Mouse (Mus musculus): ENCODE results near the gene Sap30. TPM values are rescaled to one million over a fixed set of nuclear protein-coding genes. Genes with fewer than 3 reads are reported as not detected.

Sap30 gene
- polyA plus RNA-seq, 1 experiment from 2014 or later = 37.7 TPM

GRCm38 (mm10) chr8:57489366-57489765 is 1.7 kb upstream of the Sap30 start:
- 100% methylated on average over 1 of the region's 1 CpGs for WGBS
- Histone ChIP-seq H3K27ac (no peak overlapping the region), H3K4me1 (replicated peaks) (0 out of 2 replicates have a peak, but pooled peaks cover 3% of the 10 kb centered on the region), H3K9ac (no peak overlapping the region), H3K9me3 (no peaks in the 10 kb centered on the region), H3K36me3 (no peaks in the 10 kb centered on the region), H3K4me2 (replicated peaks) (no peak overlapping the region), H3K27me3 (replicated peaks) (no peaks in the 10 kb centered on the region), H3K4me3 (replicated peaks) (no peak overlapping the region)
- ATAC-seq = no peak

DNA sequence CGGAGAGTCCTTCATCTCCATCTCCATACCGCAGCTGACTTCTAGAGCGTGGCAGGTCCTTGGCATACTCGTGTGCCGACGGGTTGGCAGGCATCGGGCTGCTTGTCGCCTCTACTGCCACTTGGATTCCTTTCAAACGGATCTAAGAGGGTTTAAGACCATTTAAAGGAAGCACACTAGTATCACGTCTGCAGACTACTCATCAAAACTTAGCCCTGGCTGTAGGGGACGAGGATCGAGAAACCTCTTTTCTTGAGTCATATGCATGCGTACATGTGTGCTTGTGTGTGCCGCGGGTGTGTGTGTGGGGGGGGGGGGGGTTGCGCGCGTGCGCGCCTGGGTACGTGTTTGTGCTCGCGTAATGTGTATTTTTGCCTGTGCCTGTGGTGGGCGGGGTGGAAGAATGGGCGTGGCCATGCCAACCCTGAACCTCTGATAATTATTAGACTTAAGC is 679 bp upstream of the Sap30 start:
- Histone ChIP-seq H3K4me1 (replicated peaks) (0 out of 2 replicates have a peak, but pooled peaks cover 3% of the 10 kb centered on the region), H3K27me3 (replicated peaks) (no peaks in the 10 kb centered on the region), H3K9me3 (no peaks in the 10 kb centered on the region), H3K9ac (peak overlapping the region; percentile 56), H3K36me3 (no peaks in the 10 kb centered on the region), H3K4me3 (replicated peaks) (peak overlapping the region; percentile 94), H3K27ac (peak overlapping the region; percentile 81), H3K4me2 (replicated peaks) (peak overlapping the region; percentile 87)
- ATAC-seq = peak; percentile 39
- WGBS = 0% methylated on average over 25 of the region's 25 CpGs

- Histone ChIP-seq H3K27ac (peak overlapping the region; percentile 95), H3K9me3 (no peaks in the 10 kb centered on the region), H3K9ac (peak overlapping the region; percentile 82), H3K4me2 (replicated peaks) (peak overlapping the region; percentile 69), H3K36me3 (0 out of 2 replicates have a peak, but pooled peaks cover 4% of the 10 kb centered on the region), H3K4me3 (replicated peaks) (peak overlapping the region; percentile 94), H3K4me1 (replicated peaks) (0 out of 2 replicates have a peak, but pooled peaks cover 3% of the 10 kb centered on the region), H3K27me3 (replicated peaks) (no peaks in the 10 kb centered on the region)
- ATAC-seq = peak; percentile 63
- WGBS = under 1% methylated on average over 54 of the region's 54 CpGs
Measured at GRCm38 (mm10) chr8:57486491-57487440, 894 bp downstream of the Sap30 start.

DNA sequence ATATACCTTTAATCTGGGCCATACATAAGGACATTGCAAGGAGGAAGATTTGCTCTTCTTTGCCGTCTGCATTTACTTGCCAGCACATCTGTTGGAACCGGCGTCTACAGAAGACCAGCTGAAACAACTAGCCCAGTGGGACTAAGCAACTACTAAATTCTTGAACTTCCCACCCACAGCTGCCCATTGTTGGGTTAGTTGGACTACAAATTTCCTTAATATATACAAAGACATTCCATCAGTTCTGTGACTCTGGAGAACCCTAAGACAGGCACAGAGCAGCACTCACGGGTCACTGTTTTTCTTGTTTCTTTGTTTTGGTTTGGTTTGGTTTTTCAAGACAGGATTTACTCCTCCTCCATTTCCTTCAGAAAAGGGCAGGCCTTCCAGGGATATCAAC is 7.1 kb downstream of the Sap30 start:
- Histone ChIP-seq H3K4me2 (replicated peaks) (no peak overlapping the region), H3K27ac (no peak overlapping the region), H3K36me3 (0 out of 2 replicates have a peak, but pooled peaks cover 11% of the 10 kb centered on the region), H3K27me3 (replicated peaks) (no peaks in the 10 kb centered on the region), H3K9ac (no peak overlapping the region), H3K9me3 (no peaks in the 10 kb centered on the region), H3K4me1 (replicated peaks) (no peaks in the 10 kb centered on the region), H3K4me3 (replicated peaks) (no peak overlapping the region)
- no peak for ATAC-seq
- 77% methylated on average over 4 of the region's 4 CpGs for WGBS

GRCm38 (mm10) chr8:57479700-57480099 is 8.0 kb downstream of the Sap30 start:
- no peaks in the 10 kb centered on the region for H3K4me1 ChIP-seq (replicated peaks)
- no peak overlapping the region for H3K9ac ChIP-seq
- no peak for ATAC-seq
- H3K4me2 ChIP-seq (replicated peaks) = no peak overlapping the region
- H3K36me3 ChIP-seq = 0 out of 2 replicates have a peak, but pooled peaks cover 11% of the 10 kb centered on the region
- no peak overlapping the region for H3K4me3 ChIP-seq (replicated peaks)
- no peaks in the 10 kb centered on the region for H3K9me3 ChIP-seq
- H3K27me3 ChIP-seq (replicated peaks) = no peaks in the 10 kb centered on the region
- no peak overlapping the region for H3K27ac ChIP-seq
- WGBS = 93% methylated on average over 8 of the region's 8 CpGs

DNA sequence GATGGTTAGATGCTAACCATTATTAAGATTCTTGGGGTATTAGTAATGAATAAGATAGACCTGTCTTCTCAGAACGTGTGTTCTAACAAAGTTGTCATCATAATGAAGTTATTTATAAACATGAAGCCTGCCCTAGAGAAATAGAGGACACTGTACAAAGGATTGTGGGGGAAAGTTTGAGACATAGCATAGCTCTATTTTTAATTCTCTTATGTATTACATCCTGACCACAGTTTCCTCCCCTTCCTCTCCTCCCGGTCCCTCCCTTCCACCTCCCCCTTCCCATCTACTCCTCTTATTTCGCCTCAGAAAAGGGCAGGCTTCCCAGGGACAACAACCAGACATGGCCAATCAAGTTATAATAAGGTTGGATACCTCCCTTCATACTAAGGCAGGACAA is 9.3 kb downstream of the Sap30 start:
- no peak for ATAC-seq
- H3K27ac ChIP-seq = no peak overlapping the region
- H3K9me3 ChIP-seq = no peaks in the 10 kb centered on the region
- no peaks in the 10 kb centered on the region for H3K4me1 ChIP-seq (replicated peaks)
- H3K9ac ChIP-seq = no peak overlapping the region
- H3K27me3 ChIP-seq (replicated peaks) = no peaks in the 10 kb centered on the region
- no peak overlapping the region for H3K4me3 ChIP-seq (replicated peaks)
- 0 out of 2 replicates have a peak, but pooled peaks cover 11% of the 10 kb centered on the region for H3K36me3 ChIP-seq
- WGBS = 58% methylated on average over 3 of the region's 3 CpGs
- H3K4me2 ChIP-seq (replicated peaks) = no peak overlapping the region

DNA sequence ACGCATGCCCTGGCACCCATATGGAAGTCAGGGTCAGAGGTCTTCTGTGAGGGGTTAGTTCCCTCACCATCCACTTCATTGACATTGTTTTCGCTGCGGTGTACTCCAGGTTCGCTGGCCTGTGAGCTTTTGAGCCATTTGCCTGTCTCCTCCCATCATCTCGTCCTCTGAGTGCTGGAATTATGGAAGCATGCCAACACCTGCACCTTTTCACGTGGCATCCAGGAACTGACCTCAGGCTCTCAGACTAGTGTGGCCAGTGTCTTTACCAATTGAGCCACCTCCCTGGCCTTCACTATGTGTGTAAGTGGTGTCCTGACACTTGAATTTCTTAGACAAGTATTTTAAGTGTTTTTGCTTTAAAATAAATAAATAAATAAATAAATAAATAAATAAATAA is 13.9 kb downstream of the Sap30 start:
- Histone ChIP-seq H3K27ac (no peak overlapping the region), H3K9me3 (no peaks in the 10 kb centered on the region), H3K4me2 (replicated peaks) (no peak overlapping the region), H3K4me3 (replicated peaks) (no peak overlapping the region), H3K4me1 (replicated peaks) (no peaks in the 10 kb centered on the region), H3K27me3 (replicated peaks) (no peaks in the 10 kb centered on the region), H3K36me3 (no peaks in the 10 kb centered on the region), H3K9ac (no peak overlapping the region)
- ATAC-seq = no peak
- WGBS = 78% methylated on average over 6 of the region's 6 CpGs

DNA sequence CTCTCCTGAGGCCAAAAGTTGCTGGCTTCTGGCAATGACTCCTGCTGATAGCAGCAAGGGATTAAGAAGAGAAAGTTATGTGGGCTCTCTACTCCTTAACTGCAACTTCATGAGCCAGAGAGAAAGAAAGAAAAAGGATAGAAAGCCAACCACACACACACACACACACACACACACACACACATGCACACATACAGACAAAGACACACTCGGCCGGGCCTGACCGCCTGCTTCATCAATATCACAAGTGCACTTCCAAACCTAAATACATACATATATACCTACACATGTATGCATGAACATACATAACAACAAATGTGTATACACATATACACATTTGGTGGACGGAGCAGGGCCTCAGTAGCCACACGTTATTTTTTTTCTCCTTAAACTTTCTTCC is 16.8 kb downstream of the Sap30 start:
- no peak overlapping the region for H3K27ac ChIP-seq
- H3K9me3 ChIP-seq = no peaks in the 10 kb centered on the region
- no peaks in the 10 kb centered on the region for H3K4me1 ChIP-seq (replicated peaks)
- H3K36me3 ChIP-seq = no peaks in the 10 kb centered on the region
- H3K4me2 ChIP-seq (replicated peaks) = no peak overlapping the region
- WGBS = 94% methylated on average over 5 of the region's 5 CpGs
- H3K27me3 ChIP-seq (replicated peaks) = no peaks in the 10 kb centered on the region
- no peak for ATAC-seq
- no peak overlapping the region for H3K4me3 ChIP-seq (replicated peaks)
- no peak overlapping the region for H3K9ac ChIP-seq

GRCm38 (mm10) chr8:57468624-57469023 is 19.0 kb downstream of the Sap30 start:
- 31% methylated on average over 5 of the region's 5 CpGs for WGBS
- peak; percentile 71; the same call in 1 of the 2 replicates for ATAC-seq

DNA sequence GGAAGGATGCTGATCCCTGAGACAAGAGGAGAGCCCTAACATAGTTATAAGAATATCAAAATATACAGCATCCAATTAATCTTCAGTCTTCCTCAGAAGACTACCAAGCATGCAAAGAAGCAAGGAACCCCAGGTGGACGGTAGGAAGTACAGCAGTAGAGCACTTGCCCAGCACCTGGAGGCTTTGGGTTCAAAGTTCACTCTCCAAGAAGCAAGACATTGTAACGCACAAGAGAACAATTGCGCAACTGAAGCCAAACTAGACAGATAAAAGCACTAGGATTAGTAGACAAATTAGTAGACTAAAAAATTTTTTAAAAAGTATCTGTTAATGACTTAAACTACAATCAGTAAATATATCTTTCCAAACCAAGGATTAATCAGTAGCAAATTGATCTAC is 23.9 kb downstream of the Sap30 start:
- H3K4me2 ChIP-seq (replicated peaks) = no peak overlapping the region
- no peak overlapping the region for H3K27ac ChIP-seq
- H3K36me3 ChIP-seq = no peaks in the 10 kb centered on the region
- H3K9me3 ChIP-seq = no peaks in the 10 kb centered on the region
- H3K9ac ChIP-seq = no peak overlapping the region
- no peaks in the 10 kb centered on the region for H3K4me1 ChIP-seq (replicated peaks)
- 74% methylated on average over 3 of the region's 3 CpGs for WGBS
- H3K27me3 ChIP-seq (replicated peaks) = no peaks in the 10 kb centered on the region
- peak; percentile 76 for ATAC-seq
- no peak overlapping the region for H3K4me3 ChIP-seq (replicated peaks)

More at GRCm38 (mm10) chr8:57468624-57469023, 19.0 kb downstream of the Sap30 start:
- no peaks in the 10 kb centered on the region for H3K27me3 ChIP-seq (replicated peaks)
- H3K36me3 ChIP-seq = no peaks in the 10 kb centered on the region
- H3K9ac ChIP-seq = no peak overlapping the region
- H3K4me3 ChIP-seq (replicated peaks) = no peak overlapping the region
- no peak overlapping the region for H3K27ac ChIP-seq
- no peaks in the 10 kb centered on the region for H3K4me1 ChIP-seq (replicated peaks)
- no peak overlapping the region for H3K4me2 ChIP-seq (replicated peaks)
- no peaks in the 10 kb centered on the region for H3K9me3 ChIP-seq

DNA sequence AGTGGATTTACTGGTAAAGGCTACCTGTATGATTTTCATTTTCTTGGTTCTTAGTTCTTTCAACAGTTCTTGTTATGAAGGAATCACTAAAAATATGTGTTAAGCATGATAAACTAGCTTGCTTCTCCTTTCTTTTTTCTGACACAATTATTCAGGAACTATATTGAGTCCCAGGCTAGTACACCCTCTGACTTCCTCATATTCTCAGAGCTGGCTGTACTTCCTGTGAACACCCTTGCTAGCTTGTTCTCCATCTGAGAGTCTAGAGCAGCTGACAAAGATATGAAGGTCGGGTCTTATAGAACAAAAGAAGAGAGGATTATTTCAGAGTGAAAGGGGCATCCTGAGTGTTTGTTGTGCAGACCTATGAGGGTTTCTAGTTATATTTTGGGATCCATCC is 24.8 kb downstream of the Sap30 start:
- WGBS = 58% methylated on average over 1 of the region's 1 CpGs
- H3K9ac ChIP-seq = no peak overlapping the region
- H3K27me3 ChIP-seq (replicated peaks) = no peaks in the 10 kb centered on the region
- ATAC-seq = no peak
- H3K9me3 ChIP-seq = no peaks in the 10 kb centered on the region
- no peak overlapping the region for H3K4me3 ChIP-seq (replicated peaks)
- no peaks in the 10 kb centered on the region for H3K36me3 ChIP-seq
- no peak overlapping the region for H3K4me2 ChIP-seq (replicated peaks)
- no peaks in the 10 kb centered on the region for H3K4me1 ChIP-seq (replicated peaks)
- no peak overlapping the region for H3K27ac ChIP-seq

DNA sequence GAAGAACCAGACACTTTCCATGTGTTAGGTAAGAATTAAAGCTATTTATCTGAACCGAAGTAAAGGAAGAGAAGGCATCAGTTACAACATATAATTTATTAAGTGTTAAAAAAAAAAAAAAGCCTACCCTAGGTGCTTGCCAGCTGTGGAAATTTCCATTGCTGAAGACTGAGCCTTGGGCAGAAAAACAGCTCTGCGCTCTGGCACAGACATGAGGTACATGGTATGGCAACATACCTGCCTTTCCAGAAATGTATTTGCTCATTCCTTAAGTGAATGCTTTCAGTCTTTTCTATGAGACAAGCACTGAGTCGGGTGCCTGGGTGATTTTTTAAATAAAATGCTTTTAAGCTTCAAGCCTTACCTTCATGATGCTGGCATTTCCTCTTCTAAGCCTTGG is 29.7 kb downstream of the Sap30 start:
- Histone ChIP-seq H3K36me3 (no peaks in the 10 kb centered on the region), H3K9ac (no peak overlapping the region), H3K27ac (no peak overlapping the region), H3K4me2 (replicated peaks) (no peak overlapping the region), H3K4me1 (replicated peaks) (no peaks in the 10 kb centered on the region), H3K9me3 (no peaks in the 10 kb centered on the region), H3K4me3 (replicated peaks) (no peak overlapping the region), H3K27me3 (replicated peaks) (no peaks in the 10 kb centered on the region)
- WGBS = 74% methylated on average over 3 of the region's 3 CpGs
- no peak for ATAC-seq

All from intestine, embryonic 15.5 days (tissue).